Mouse (Mus musculus) stomach, postnatal 0 days (tissue): Measurements from ENCODE around the gene Tnfsf13.

Source experiments
- CTCF ChIP-seq: IDR thresholded peaks from 2 replicates; pipeline ENCODE4 v1.5.1; 2016; ENCODE audit warnings: antibody characterized with exemption, low read depth, mild to moderate bottlenecking, moderate library complexity
- EP300 ChIP-seq: optimal IDR thresholded peaks from 2 replicates; pipeline ENCODE3; 2016; ENCODE audit warnings: antibody characterized with exemption

- TF ChIP-seq CTCF, result no peak
- no peak for TF ChIP-seq EP300
Measured at GRCm38 (mm10) chr11:69716953-69717352, 31.4 kb upstream of the Tnfsf13 start.
